Mouse (Mus musculus) G1E (cell line): ENCODE data around the gene Rps12-ps3. TPM values are rescaled to one million over a fixed set of nuclear protein-coding genes. Genes with fewer than 3 reads are reported as not detected.

Experiments
- ATAC-seq: 2 replicates; pipeline ENCODE4 v1.8.0; 2016; ENCODE audit warnings: mild to moderate bottlenecking; ENCODE audit not compliant: insufficient number of reproducible peaks, poor library complexity, low FRiP score, severe bottlenecking; ENCODE audit errors: extremely low read depth
- DNase-seq: peaks from one replicate; pipeline ENCODE4 v3.0.0; 2012; ENCODE audit warnings: low spot score
- H3K27me3 ChIP-seq: 2 replicates; pipeline ENCODE4 v1.6.1; 2012; ENCODE audit warnings: mild to moderate bottlenecking, low read length, inconsistent platforms; ENCODE audit not compliant: insufficient read depth
- H3K36me3 ChIP-seq: replicated peaks from 2 replicates; pipeline ENCODE3; 2012; ENCODE audit warnings: mild to moderate bottlenecking, inconsistent platforms
- H3K4me1 ChIP-seq: 2 replicates; pipeline ENCODE4 v1.6.1; 2012; ENCODE audit warnings: low read depth, low read length, inconsistent platforms, mixed read lengths; ENCODE audit not compliant: insufficient read depth
- H3K4me3 ChIP-seq: 2 replicates; pipeline ENCODE4 v1.5.1; 2012; ENCODE audit warnings: low read depth, mild to moderate bottlenecking, inconsistent platforms, low read length, moderate library complexity, mixed read lengths
- H3K9me3 ChIP-seq: replicated peaks from 2 replicates; pipeline ENCODE4 v1.6.1; 2012; ENCODE audit warnings: inconsistent platforms
- CTCF ChIP-seq: IDR thresholded peaks from 2 replicates; pipeline ENCODE4 v1.5.1; 2012; ENCODE audit warnings: low read depth, low read length, inconsistent platforms, mixed read lengths
- GATA1 ChIP-seq: IDR thresholded peaks from 2 replicates; pipeline ENCODE4 v1.6.1; 2012; ENCODE audit warnings: borderline replicate concordance, low read length, inconsistent platforms, mixed read lengths
- GATA2 ChIP-seq: IDR thresholded peaks from 2 replicates; pipeline ENCODE4 v1.6.1; 2012; ENCODE audit warnings: low read depth, low read length, inconsistent platforms, borderline replicate concordance
- POLR2AphosphoS5 ChIP-seq: IDR thresholded peaks from 2 replicates; pipeline ENCODE4 v1.6.1; 2012; ENCODE audit warnings: low read depth, low read length, inconsistent platforms; ENCODE audit not compliant: insufficient replicate concordance
- TAL1 ChIP-seq: conservative IDR thresholded peaks from 2 replicates; pipeline ENCODE4 v1.6.1; 2012; ENCODE audit warnings: low read depth, low read length, inconsistent platforms, mixed read lengths
- polyA plus RNA-seq: library from polyadenylated mRNA; stranded (reverse); fragments of >175 nt; gene quantifications from 2 replicates; pipeline ENCODE4 v1.2.3, GENCODE M21; 2012
- total RNA-seq, 2 experiments: library from RNA; stranded (forward) in 1 of 2; stranded (reverse) in 1 of 2; fragments of 200-1000 nt in 1 of 2; fragments of >200 nt in 1 of 2; fragmentation: Nextera tagmentation in 1 of 2; gene quantifications; 2 replicates each; pipeline ENCODE4 v1.2.3; 2014 to 2017

Gene Rps12-ps3
- total RNA-seq (2014; fragmentation: Nextera tagmentation) = 62.6 and 81.3 TPM in 2 replicates
- total RNA-seq (2017) = 402 and 406 TPM in 2 replicates
- 33.9 and 53.3 TPM in 2 replicates for polyA plus RNA-seq

- DNase-seq = no peak
- H3K4me3 ChIP-seq = no peak within 1 kb of the TSS
- peaks cover 2% of the 10 kb centered on the region; the same call in 1 of the 2 replicates for H3K4me1 ChIP-seq
- no peaks in the 10 kb centered on the region for H3K9me3 ChIP-seq
- H3K36me3 ChIP-seq = peaks cover 67% of the 10 kb centered on the region
- no peak for ATAC-seq
- H3K27me3 ChIP-seq = no peaks in the 10 kb centered on the region
- TF ChIP-seq CTCF = no peak
- TF ChIP-seq GATA2 = no peak
- no peak for TF ChIP-seq POLR2AphosphoS5
- TF ChIP-seq GATA1 = no peak
- TF ChIP-seq TAL1 = no peak
Measured at GRCm38 (mm10) chr19:59321990-59322389, at the start of gene Rps12-ps3. Gene Rps12-ps3 (plus strand): TSS chr19:59322290.

- ATAC-seq = no peak
- no peak overlapping the region for H3K4me3 ChIP-seq
- 0 out of 2 replicates have a peak, but pooled peaks cover 3% of the 10 kb centered on the region for H3K27me3 ChIP-seq
- H3K9me3 ChIP-seq = no peaks in the 10 kb centered on the region
- no peak for DNase-seq
- TF ChIP-seq GATA2 (no peak), GATA1 (no peak), POLR2AphosphoS5 (no peak), CTCF (no peak), TAL1 (no peak)
- H3K4me1 ChIP-seq = no peaks in the 10 kb centered on the region
- H3K36me3 ChIP-seq = peaks cover 3% of the 10 kb centered on the region
Measured at GRCm38 (mm10) chr19:59273190-59273589, 48.9 kb upstream of the Rps12-ps3 start.

- Histone ChIP-seq H3K4me1 (no peaks in the 10 kb centered on the region), H3K36me3 (peaks cover 23% of the 10 kb centered on the region), H3K4me3 (no peak overlapping the region), H3K9me3 (peaks cover 7% of the 10 kb centered on the region), H3K27me3 (no peaks in the 10 kb centered on the region)
- no peak for ATAC-seq
- DNase-seq = no peak
- TF ChIP-seq TAL1 = no peak
- TF ChIP-seq CTCF = no peak
- TF ChIP-seq GATA1 = no peak
- no peak for TF ChIP-seq GATA2
- no peak for TF ChIP-seq POLR2AphosphoS5
Measured at GRCm38 (mm10) chr19:59276354-59276753, 45.7 kb upstream of the Rps12-ps3 start.

- Histone ChIP-seq H3K4me1 (no peaks in the 10 kb centered on the region), H3K9me3 (peaks cover 7% of the 10 kb centered on the region), H3K36me3 (peaks cover 45% of the 10 kb centered on the region), H3K27me3 (no peaks in the 10 kb centered on the region), H3K4me3 (no peak overlapping the region)
- DNase-seq (no peak), ATAC-seq (no peak)
- no peak for TF ChIP-seq POLR2AphosphoS5
Measured at GRCm38 (mm10) chr19:59280841-59281240, 41.2 kb upstream of the Rps12-ps3 start.

GRCm38 (mm10) chr19:59282001-59282400 is 40.1 kb upstream of the Rps12-ps3 start:
- H3K9me3 ChIP-seq = peaks cover 7% of the 10 kb centered on the region
- no peak for DNase-seq
- no peaks in the 10 kb centered on the region for H3K27me3 ChIP-seq
- H3K4me3 ChIP-seq = no peak overlapping the region
- peaks cover 51% of the 10 kb centered on the region for H3K36me3 ChIP-seq
- ATAC-seq = no peak
- no peaks in the 10 kb centered on the region for H3K4me1 ChIP-seq
- TF ChIP-seq POLR2AphosphoS5 (no peak), TAL1 (no peak), GATA1 (no peak), GATA2 (no peak)

- DNase-seq = no peak
- Histone ChIP-seq H3K4me3 (no peak overlapping the region), H3K9me3 (no peaks in the 10 kb centered on the region), H3K36me3 (peaks cover 59% of the 10 kb centered on the region), H3K27me3 (no peaks in the 10 kb centered on the region), H3K4me1 (0 out of 2 replicates have a peak, but pooled peaks cover 3% of the 10 kb centered on the region)
- no peak for TF ChIP-seq TAL1
- TF ChIP-seq GATA1 = no peak
- no peak for ATAC-seq
Measured at GRCm38 (mm10) chr19:59289042-59289441, 33.0 kb upstream of the Rps12-ps3 start.

- Histone ChIP-seq H3K9me3 (no peaks in the 10 kb centered on the region), H3K4me3 (no peak overlapping the region), H3K36me3 (peaks cover 58% of the 10 kb centered on the region), H3K4me1 (0 out of 2 replicates have a peak, but pooled peaks cover 3% of the 10 kb centered on the region), H3K27me3 (no peaks in the 10 kb centered on the region)
- TF ChIP-seq POLR2AphosphoS5 (no peak), GATA2 (no peak), TAL1 (no peak), GATA1 (no peak), CTCF (no peak)
- ATAC-seq (no peak), DNase-seq (no peak)
Measured at GRCm38 (mm10) chr19:59289811-59290210, 32.3 kb upstream of the Rps12-ps3 start.
